Mouse (Mus musculus): Measurements from ENCODE around the gene 4930518I15Rik. TPM values are rescaled to one million over a fixed set of nuclear protein-coding genes. Genes with fewer than 3 reads are reported as not detected.
"Not testable (repeated sequence)": the region's sequence is repeated elsewhere in the genome, so short reads cannot be mapped to it uniquely, and the experiment has no call there.

Gene 4930518I15Rik
- total RNA-seq, 2 experiments from 2014 or later = 1.7 to 2.9 TPM

- DNase-seq (ENCODE audit: low spot score in 2 of 2) = no peak
Observed at GRCm38 (mm10) chr2:156879541-156879940, 21.8 kb upstream of the 4930518I15Rik start.

- no peak for DNase-seq (ENCODE audit: low spot score in 2 of 2)
Observed at GRCm38 (mm10) chr2:156877726-156878125, 20.0 kb upstream of the 4930518I15Rik start.

GRCm38 (mm10) chr2:156874760-156875510, 17.2 kb upstream of the 4930518I15Rik start:
- DNase-seq (ENCODE audit: low spot score in 2 of 2) = no peak

GRCm38 (mm10) chr2:156874047-156874759, 16.5 kb upstream of the 4930518I15Rik start:
- DNase-seq (ENCODE audit: low spot score in 2 of 2) = no peak

GRCm38 (mm10) chr2:156873629-156874028, 15.9 kb upstream of the 4930518I15Rik start:
- peak; percentile 52 to 65 for DNase-seq (ENCODE audit: low spot score in 2 of 2)

- no peak for DNase-seq (ENCODE audit: low spot score in 2 of 2)
Observed at GRCm38 (mm10) chr2:156870519-156870918, 12.8 kb upstream of the 4930518I15Rik start.

GRCm38 (mm10) chr2:156869554-156869953, 11.8 kb upstream of the 4930518I15Rik start:
- DNase-seq (ENCODE audit: low spot score in 2 of 2) = no peak

- DNase-seq (ENCODE audit: low spot score in 2 of 2) = no peak
Observed at GRCm38 (mm10) chr2:156868994-156869393, 11.2 kb upstream of the 4930518I15Rik start.

GRCm38 (mm10) chr2:156864481-156864880, 6.7 kb upstream of the 4930518I15Rik start:
- DNase-seq (ENCODE audit: low spot score in 2 of 2) = no peak

- DNase-seq (ENCODE audit: low spot score in 2 of 2) = no peak
Observed at GRCm38 (mm10) chr2:156863487-156864160, 5.9 kb upstream of the 4930518I15Rik start.

GRCm38 (mm10) chr2:156862772-156863486, 5.2 kb upstream of the 4930518I15Rik start, which contains the start of gene Rab5if:
Rab5if (plus strand) TSS chr2:156863128.
- DNase-seq (ENCODE audit: low spot score in 2 of 2) = peak; percentile 99

- peak in 1 of 2 experiments; percentile 15 for DNase-seq (ENCODE audit: low spot score in 2 of 2)
Observed at GRCm38 (mm10) chr2:156862041-156862717, 4.4 kb upstream of the 4930518I15Rik start.

- DNase-seq (ENCODE audit: low spot score in 2 of 2) = no peak
Observed at GRCm38 (mm10) chr2:156858671-156859070, 925 bp upstream of the 4930518I15Rik start.

- no peak for DNase-seq (ENCODE audit: low spot score in 2 of 2)
Observed at GRCm38 (mm10) chr2:156857385-156857791, 358 bp downstream of the 4930518I15Rik start.

GRCm38 (mm10) chr2:156856311-156856710, 1.4 kb downstream of the 4930518I15Rik start:
- DNase-seq (ENCODE audit: low spot score in 2 of 2) = no peak

- peak; percentile 42 to 45 for DNase-seq (ENCODE audit: low spot score in 2 of 2)
Observed at GRCm38 (mm10) chr2:156853999-156854771, 3.6 kb downstream of the 4930518I15Rik start.

GRCm38 (mm10) chr2:156853584-156853983, 4.2 kb downstream of the 4930518I15Rik start:
- not testable (repeated sequence) for DNase-seq (ENCODE audit: low spot score in 2 of 2)

GRCm38 (mm10) chr2:156850505-156850904, 7.2 kb downstream of the 4930518I15Rik start:
- no peak for DNase-seq (ENCODE audit: low spot score in 2 of 2)

- DNase-seq (ENCODE audit: low spot score in 2 of 2) = no peak
Observed at GRCm38 (mm10) chr2:156848526-156849182, 9.1 kb downstream of the 4930518I15Rik start.
